Mouse (Mus musculus): ENCODE data around the gene Gm44973.

The Gm44973 gene

DNA sequence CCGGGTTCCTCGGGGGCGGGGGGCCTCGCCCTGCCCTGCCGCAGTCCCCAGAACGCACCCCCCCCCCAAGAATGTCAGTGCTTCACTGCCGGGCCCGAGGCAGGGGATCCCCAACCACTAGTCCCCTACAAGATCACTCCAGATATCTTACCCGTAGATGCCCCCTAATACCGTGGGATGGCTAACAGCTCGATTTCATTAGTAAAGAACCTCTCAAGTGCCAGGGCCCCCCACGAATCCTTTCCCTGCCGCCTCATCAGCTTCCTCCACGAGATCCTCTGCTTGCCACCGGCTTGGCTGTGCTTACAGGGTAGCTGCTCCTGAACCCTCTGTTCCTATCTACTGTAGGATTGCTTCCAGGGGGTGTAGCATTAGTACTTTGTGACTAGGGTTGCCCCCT, 5.4 kb downstream of the Gm44973 start:
- no peaks in the 10 kb centered on the region for H3K27me3 ChIP-seq (ENCODE audit: insufficient read depth, low read length)
- peaks cover 48% of the 10 kb centered on the region for H3K36me3 ChIP-seq (ENCODE audit: insufficient read depth, low read length)
- H3K4me3 ChIP-seq (replicated peaks; ENCODE audit: low read length) = peak overlapping the region; percentile 95
- H3K4me1 ChIP-seq (replicated peaks; ENCODE audit: low read depth, low read length) = peaks cover 58% of the 10 kb centered on the region
- H3K9me3 ChIP-seq (ENCODE audit: low read length) = peaks cover 5% of the 10 kb centered on the region
- TF ChIP-seq NANOG (IDR thresholded peaks at IDR 0.05; ENCODE audit: borderline replicate concordance, low read length) (no peak), CTCF (conservative IDR thresholded peaks at IDR 0.05; ENCODE audit: low read length) (no peak), POU5F1 (IDR thresholded peaks at IDR 0.05; ENCODE audit: borderline replicate concordance, low read length) (no peak)

GRCm38 (mm10) chr7:5021197-5021596, 5.9 kb downstream of the Gm44973 start:
- peaks cover 53% of the 10 kb centered on the region for H3K4me1 ChIP-seq (replicated peaks; ENCODE audit: low read depth, low read length)
- peaks cover 5% of the 10 kb centered on the region for H3K9me3 ChIP-seq (ENCODE audit: low read length)
- H3K4me3 ChIP-seq (replicated peaks; ENCODE audit: low read length) = peak overlapping the region; percentile 95
- TF ChIP-seq CTCF (conservative IDR thresholded peaks at IDR 0.05; ENCODE audit: low read length) = no peak
- no peak for TF ChIP-seq POU5F1 (IDR thresholded peaks at IDR 0.05; ENCODE audit: borderline replicate concordance, low read length)
- no peak for TF ChIP-seq NANOG (IDR thresholded peaks at IDR 0.05; ENCODE audit: borderline replicate concordance, low read length)
- peaks cover 53% of the 10 kb centered on the region for H3K36me3 ChIP-seq (ENCODE audit: insufficient read depth, low read length)
- H3K27me3 ChIP-seq (ENCODE audit: insufficient read depth, low read length) = 0 out of 2 replicates have a peak, but pooled peaks cover 2% of the 10 kb centered on the region

DNA sequence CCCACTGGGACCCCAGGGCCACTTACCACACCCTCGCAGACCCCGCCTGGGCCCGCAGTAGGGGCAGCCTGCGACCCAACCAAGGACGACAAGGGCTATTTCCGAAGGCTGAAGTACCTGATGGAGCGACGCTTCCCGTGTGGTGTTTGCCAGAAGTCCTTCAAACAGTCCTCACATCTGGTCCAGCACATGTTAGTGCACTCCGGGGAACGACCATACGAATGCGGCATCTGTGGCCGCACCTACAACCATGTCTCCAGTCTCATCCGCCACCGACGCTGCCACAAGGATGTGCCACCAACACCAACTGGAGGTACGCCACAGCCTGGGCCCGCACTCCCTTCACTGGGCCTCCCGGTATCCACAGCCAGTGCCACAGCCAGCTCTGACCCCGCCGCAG, 14.2 kb downstream of the Gm44973 start:
- H3K36me3 ChIP-seq (ENCODE audit: insufficient read depth, low read length) = peaks cover 64% of the 10 kb centered on the region
- no peaks in the 10 kb centered on the region for H3K9me3 ChIP-seq (ENCODE audit: low read length)
- TF ChIP-seq CTCF (conservative IDR thresholded peaks at IDR 0.05; ENCODE audit: low read length) = no peak
- TF ChIP-seq POU5F1 (IDR thresholded peaks at IDR 0.05; ENCODE audit: borderline replicate concordance, low read length) = no peak
- no peak for TF ChIP-seq NANOG (IDR thresholded peaks at IDR 0.05; ENCODE audit: borderline replicate concordance, low read length)
- H3K4me1 ChIP-seq (replicated peaks; ENCODE audit: low read depth, low read length) = peaks cover 37% of the 10 kb centered on the region
- H3K4me3 ChIP-seq (replicated peaks; ENCODE audit: low read length) = peak overlapping the region; percentile 79
- H3K27me3 ChIP-seq (ENCODE audit: insufficient read depth, low read length) = peaks cover 71% of the 10 kb centered on the region

- peaks cover 75% of the 10 kb centered on the region for H3K27me3 ChIP-seq (ENCODE audit: insufficient read depth, low read length)
- H3K4me1 ChIP-seq (replicated peaks; ENCODE audit: low read depth, low read length) = peaks cover 35% of the 10 kb centered on the region
- no peaks in the 10 kb centered on the region for H3K9me3 ChIP-seq (ENCODE audit: low read length)
- no peak for TF ChIP-seq POU5F1 (IDR thresholded peaks at IDR 0.05; ENCODE audit: borderline replicate concordance, low read length)
- no peak; the same call in 1 of the 2 replicates for TF ChIP-seq CTCF (conservative IDR thresholded peaks at IDR 0.05; ENCODE audit: low read length)
- TF ChIP-seq NANOG (IDR thresholded peaks at IDR 0.05; ENCODE audit: borderline replicate concordance, low read length) = no peak
- H3K4me3 ChIP-seq (replicated peaks; ENCODE audit: low read length) = peak overlapping the region; percentile 79
- peaks cover 60% of the 10 kb centered on the region for H3K36me3 ChIP-seq (ENCODE audit: insufficient read depth, low read length)
Measured at GRCm38 (mm10) chr7:5029946-5030345, 14.7 kb downstream of the Gm44973 start.

DNA sequence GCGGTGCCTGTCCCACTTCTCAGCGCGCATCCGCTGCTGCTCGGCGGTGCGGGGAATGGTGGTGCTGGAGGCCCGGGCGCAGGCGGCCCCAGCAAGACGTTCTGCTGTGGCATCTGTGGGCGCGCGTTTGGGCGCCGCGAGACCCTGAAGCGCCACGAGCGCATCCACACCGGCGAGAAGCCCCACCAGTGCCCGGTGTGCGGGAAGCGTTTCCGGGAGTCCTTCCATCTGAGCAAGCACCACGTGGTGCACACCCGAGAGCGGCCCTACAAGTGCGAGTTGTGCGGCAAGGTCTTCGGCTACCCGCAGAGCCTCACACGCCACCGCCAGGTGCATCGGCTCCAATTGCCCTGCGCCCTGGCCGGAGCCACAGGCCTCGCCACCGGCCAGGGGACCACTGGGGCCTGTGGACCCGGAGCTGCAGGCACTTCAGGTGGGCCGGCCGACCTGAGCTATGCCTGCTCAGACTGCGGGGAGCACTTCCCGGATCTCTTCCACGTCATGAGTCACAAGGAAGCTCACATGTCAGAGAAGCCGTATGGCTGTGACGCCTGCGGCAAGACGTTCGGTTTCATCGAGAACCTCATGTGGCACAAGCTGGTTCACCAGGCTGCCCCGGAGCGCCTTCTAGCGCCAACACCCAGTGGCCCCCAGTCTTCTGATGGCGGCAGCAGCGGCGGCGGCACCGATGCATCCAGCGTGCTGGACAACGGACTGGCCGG, 15.4 kb downstream of the Gm44973 start:
- Histone ChIP-seq H3K4me1 (replicated peaks; ENCODE audit: low read depth, low read length) (peaks cover 36% of the 10 kb centered on the region), H3K4me3 (replicated peaks; ENCODE audit: low read length) (peak overlapping the region; percentile 79), H3K36me3 (ENCODE audit: insufficient read depth, low read length) (peaks cover 53% of the 10 kb centered on the region), H3K9me3 (ENCODE audit: low read length) (no peaks in the 10 kb centered on the region), H3K27me3 (ENCODE audit: insufficient read depth, low read length) (peaks cover 75% of the 10 kb centered on the region)
- TF ChIP-seq NANOG (IDR thresholded peaks at IDR 0.05; ENCODE audit: borderline replicate concordance, low read length) = no peak
- TF ChIP-seq CTCF (conservative IDR thresholded peaks at IDR 0.05; ENCODE audit: low read length) = no peak
- TF ChIP-seq POU5F1 (IDR thresholded peaks at IDR 0.05; ENCODE audit: borderline replicate concordance, low read length) = no peak

GRCm38 (mm10) chr7:5031496-5031895, 16.2 kb downstream of the Gm44973 start:
- peaks cover 77% of the 10 kb centered on the region for H3K27me3 ChIP-seq (ENCODE audit: insufficient read depth, low read length)
- peaks cover 45% of the 10 kb centered on the region for H3K36me3 ChIP-seq (ENCODE audit: insufficient read depth, low read length)
- no peak for TF ChIP-seq NANOG (IDR thresholded peaks at IDR 0.05; ENCODE audit: borderline replicate concordance, low read length)
- no peak for TF ChIP-seq POU5F1 (IDR thresholded peaks at IDR 0.05; ENCODE audit: borderline replicate concordance, low read length)
- TF ChIP-seq CTCF (conservative IDR thresholded peaks at IDR 0.05; ENCODE audit: low read length) = no peak
- H3K4me1 ChIP-seq (replicated peaks; ENCODE audit: low read depth, low read length) = peaks cover 41% of the 10 kb centered on the region
- H3K4me3 ChIP-seq (replicated peaks; ENCODE audit: low read length) = peak overlapping the region; percentile 79
- no peaks in the 10 kb centered on the region for H3K9me3 ChIP-seq (ENCODE audit: low read length)

DNA sequence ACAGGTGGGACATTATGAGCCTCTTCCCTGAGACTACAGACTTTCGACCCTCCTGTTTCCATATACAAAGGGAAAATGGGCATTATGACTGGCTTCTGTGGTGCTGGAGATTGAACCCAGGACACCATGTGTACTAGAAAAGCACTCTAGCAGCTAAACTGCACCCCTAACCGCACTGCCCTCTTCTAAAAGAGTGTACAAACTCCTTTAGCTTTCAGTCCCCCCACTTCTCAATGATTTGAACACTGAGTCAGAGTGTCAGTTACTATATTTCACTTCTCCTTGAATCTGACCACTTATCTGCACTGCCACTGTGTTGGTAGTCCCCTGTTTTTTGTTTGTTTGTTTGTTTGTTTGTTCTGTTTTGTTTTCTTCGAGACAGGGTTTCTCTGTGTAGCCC, 18.5 kb downstream of the Gm44973 start, which contains the start of gene 4632433K11Rik:
Gene 4632433K11Rik, plus strand, starts transcription at position 301 of the 400 bp plus-strand sequence.
- Histone ChIP-seq H3K4me3 (replicated peaks; ENCODE audit: low read length) (no peak within 1 kb of the TSS), H3K36me3 (ENCODE audit: insufficient read depth, low read length) (peaks cover 24% of the 10 kb centered on the region), H3K27me3 (ENCODE audit: insufficient read depth, low read length) (peaks cover 61% of the 10 kb centered on the region), H3K9me3 (ENCODE audit: low read length) (no peaks in the 10 kb centered on the region), H3K4me1 (replicated peaks; ENCODE audit: low read depth, low read length) (peaks cover 46% of the 10 kb centered on the region)
- no peak for TF ChIP-seq POU5F1 (IDR thresholded peaks at IDR 0.05; ENCODE audit: borderline replicate concordance, low read length)
- no peak for TF ChIP-seq CTCF (conservative IDR thresholded peaks at IDR 0.05; ENCODE audit: low read length)
- TF ChIP-seq NANOG (IDR thresholded peaks at IDR 0.05; ENCODE audit: borderline replicate concordance, low read length) = no peak

- H3K9me3 ChIP-seq (ENCODE audit: low read length) = no peaks in the 10 kb centered on the region
- H3K27me3 ChIP-seq (ENCODE audit: insufficient read depth, low read length) = peaks cover 44% of the 10 kb centered on the region
- peaks cover 42% of the 10 kb centered on the region for H3K4me1 ChIP-seq (replicated peaks; ENCODE audit: low read depth, low read length)
- TF ChIP-seq POU5F1 (IDR thresholded peaks at IDR 0.05; ENCODE audit: borderline replicate concordance, low read length) (no peak), NANOG (IDR thresholded peaks at IDR 0.05; ENCODE audit: borderline replicate concordance, low read length) (no peak), CTCF (conservative IDR thresholded peaks at IDR 0.05; ENCODE audit: low read length) (no peak)
- H3K36me3 ChIP-seq (ENCODE audit: insufficient read depth, low read length) = peaks cover 16% of the 10 kb centered on the region
- H3K4me3 ChIP-seq (replicated peaks; ENCODE audit: low read length) = no peak overlapping the region
Measured at GRCm38 (mm10) chr7:5035628-5036027, 20.3 kb downstream of the Gm44973 start.
